Mouse (Mus musculus) bone marrow macrophage, adult 2 months (primary cell): ENCODE data around the gene Afmid. TPM values are rescaled to one million over a fixed set of nuclear protein-coding genes. Genes with fewer than 3 reads are reported as not detected.

Source experiments
- H3K27ac ChIP-seq: 2 replicates; pipeline ENCODE4 v1.5.1; 2012; ENCODE audit warnings: low read depth, low read length; ENCODE audit not compliant: insufficient read depth
- H3K4me1 ChIP-seq: 2 replicates; pipeline ENCODE4 v1.6.1; 2012; ENCODE audit warnings: low read length; ENCODE audit not compliant: control insufficient read depth, insufficient read depth
- H3K4me3 ChIP-seq: 2 replicates; pipeline ENCODE4 v1.5.1; 2012; ENCODE audit warnings: mild to moderate bottlenecking, low read length, moderate library complexity; ENCODE audit not compliant: insufficient read depth
- CTCF ChIP-seq: IDR thresholded peaks from 2 replicates; pipeline ENCODE4 v1.5.1; 2012; ENCODE audit warnings: low read depth, mild to moderate bottlenecking, low read length, moderate library complexity
- POLR2A ChIP-seq: IDR thresholded peaks from 2 replicates; pipeline ENCODE4 v1.6.1; 2012; ENCODE audit warnings: mild to moderate bottlenecking, low read depth, low read length, borderline replicate concordance
- polyA plus RNA-seq: library from polyadenylated mRNA; stranded (reverse); fragments of >200 nt; gene quantifications from 2 replicates; pipeline ENCODE4 v1.2.4, GENCODE M21; 2012; ENCODE audit not compliant: missing spikeins, insufficient read depth, insufficient read length

The Afmid gene
- polyA plus RNA-seq = 3.5 and 9.9 TPM in 2 replicates

DNA sequence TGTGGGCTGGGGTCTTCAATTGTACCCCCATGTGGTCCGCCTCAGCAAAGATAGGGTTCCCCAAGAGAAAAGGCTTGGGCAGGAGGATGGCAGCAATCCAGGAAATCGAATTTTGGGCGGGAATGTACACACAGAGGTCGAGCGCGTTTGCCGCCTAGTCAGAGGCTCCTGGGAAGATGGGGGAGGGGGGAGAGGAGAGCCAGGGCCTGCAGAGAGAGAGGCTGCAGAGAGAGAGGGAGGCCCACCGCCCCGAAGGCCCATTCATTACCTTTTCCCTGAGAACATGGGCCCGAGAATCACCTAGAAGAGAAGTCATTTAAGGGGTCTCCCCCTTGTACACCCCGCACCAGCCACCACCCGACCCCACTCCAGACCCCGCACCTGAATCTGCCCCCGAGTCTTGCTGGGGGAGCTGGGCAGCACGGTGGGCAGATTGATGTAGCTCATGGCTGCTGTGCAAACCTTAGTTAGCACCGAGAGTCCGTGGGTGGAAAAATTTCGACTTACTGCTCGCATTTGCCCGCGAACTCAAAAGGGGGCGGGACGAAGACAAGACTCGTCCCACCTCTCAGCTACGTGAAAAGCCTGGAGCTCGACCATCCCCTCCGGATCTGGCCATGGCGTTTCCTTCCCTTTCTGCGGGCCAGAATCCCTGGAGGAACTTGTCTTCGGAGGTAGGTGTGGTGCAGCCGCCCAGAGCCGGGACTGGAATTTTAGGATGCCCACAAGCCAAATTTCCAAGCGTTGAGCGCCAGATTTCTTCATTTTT, at the start of gene Afmid, which contains the start of gene Tk1:
Gene Afmid (plus strand): TSS at position 592 of the 769 bp plus-strand sequence.
Gene Tk1 (minus strand): TSS at position 760 of the 769 bp plus-strand sequence.
- Histone ChIP-seq H3K4me3 (peak within 1 kb of the TSS; percentile 58), H3K4me1 (peaks cover 54% of the 10 kb centered on the region), H3K27ac (peak within 1 kb of the TSS; percentile 82)
- no peak for TF ChIP-seq CTCF
- TF ChIP-seq POLR2A = no peak

DNA sequence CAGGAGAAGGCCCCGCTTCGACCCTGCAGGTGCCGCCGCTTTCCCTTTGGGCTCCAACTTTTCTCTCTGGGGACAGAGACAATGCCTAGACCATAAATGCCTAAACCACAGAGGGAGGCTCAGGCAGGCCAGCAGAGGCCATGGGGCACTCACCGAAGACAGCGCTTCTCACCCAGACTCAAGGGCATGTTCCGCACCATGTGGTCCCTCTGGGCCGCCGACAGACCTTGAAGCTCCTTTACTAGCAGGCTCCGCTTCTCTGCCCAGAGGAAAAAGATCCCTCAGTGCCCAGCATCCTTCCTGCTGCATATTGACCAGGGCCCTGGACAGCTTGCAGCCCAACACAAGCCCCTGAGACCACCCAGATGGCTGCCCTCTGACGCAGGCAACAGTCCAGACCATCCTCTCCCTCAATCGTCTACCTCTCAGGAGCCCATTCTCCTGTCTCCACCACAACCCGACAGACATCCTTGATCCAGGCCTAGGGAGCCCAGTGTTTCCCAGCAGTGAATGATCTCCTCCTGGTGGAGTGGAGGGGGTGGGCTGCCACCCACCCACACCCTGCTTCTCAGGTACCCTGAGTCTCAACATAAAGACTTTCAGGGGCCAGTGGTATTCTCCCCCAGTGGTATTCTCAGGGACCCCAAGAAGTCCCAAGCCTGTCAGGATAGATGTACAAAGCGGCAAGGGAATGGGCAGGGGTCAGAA, 49.5 kb upstream of the Afmid start:
- H3K4me3 ChIP-seq = no peak overlapping the region
- peaks cover 22% of the 10 kb centered on the region for H3K4me1 ChIP-seq
- H3K27ac ChIP-seq = no peak overlapping the region
- TF ChIP-seq POLR2A = no peak
- no peak for TF ChIP-seq CTCF

GRCm38 (mm10) chr11:117777111-117777510, 48.6 kb upstream of the Afmid start:
- TF ChIP-seq POLR2A = no peak
- TF ChIP-seq CTCF = no peak

GRCm38 (mm10) chr11:117778031-117778430, 47.7 kb upstream of the Afmid start:
- H3K27ac ChIP-seq = no peak overlapping the region
- no peak for TF ChIP-seq CTCF
- no peak for TF ChIP-seq POLR2A
- H3K4me1 ChIP-seq = peaks cover 27% of the 10 kb centered on the region
- H3K4me3 ChIP-seq = no peak overlapping the region

More at GRCm38 (mm10) chr11:117777111-117777510, 48.6 kb upstream of the Afmid start:
- no peak overlapping the region for H3K4me3 ChIP-seq
- peaks cover 25% of the 10 kb centered on the region for H3K4me1 ChIP-seq
- H3K27ac ChIP-seq = no peak overlapping the region

DNA sequence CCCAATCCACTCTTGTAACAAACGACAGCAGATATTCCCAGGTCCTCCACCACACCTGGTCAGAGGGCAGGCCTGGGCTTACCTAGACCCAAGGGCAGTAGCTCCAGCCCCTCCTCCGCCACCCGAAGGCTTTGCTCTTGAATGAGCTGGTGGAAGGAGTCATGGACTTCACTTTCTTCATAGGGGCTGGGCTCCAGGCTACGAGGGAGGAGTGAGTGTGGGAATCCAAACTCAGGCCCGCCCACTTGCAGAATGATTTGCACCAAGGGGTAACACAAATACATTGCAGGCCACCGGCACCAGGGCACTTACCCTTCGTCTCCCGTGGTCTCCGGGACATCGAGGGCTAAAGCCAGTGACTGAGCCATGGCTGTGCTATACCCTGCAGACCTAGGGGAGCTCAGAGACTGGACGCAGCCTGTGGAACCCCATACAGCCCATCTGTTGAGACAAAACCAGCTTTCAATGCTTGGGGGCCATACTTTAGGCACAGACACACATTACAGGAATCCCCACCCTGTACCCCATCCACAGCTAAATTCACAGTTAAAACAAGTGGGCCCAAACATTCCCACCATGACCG, 46.8 kb upstream of the Afmid start:
- peaks cover 30% of the 10 kb centered on the region for H3K4me1 ChIP-seq

DNA sequence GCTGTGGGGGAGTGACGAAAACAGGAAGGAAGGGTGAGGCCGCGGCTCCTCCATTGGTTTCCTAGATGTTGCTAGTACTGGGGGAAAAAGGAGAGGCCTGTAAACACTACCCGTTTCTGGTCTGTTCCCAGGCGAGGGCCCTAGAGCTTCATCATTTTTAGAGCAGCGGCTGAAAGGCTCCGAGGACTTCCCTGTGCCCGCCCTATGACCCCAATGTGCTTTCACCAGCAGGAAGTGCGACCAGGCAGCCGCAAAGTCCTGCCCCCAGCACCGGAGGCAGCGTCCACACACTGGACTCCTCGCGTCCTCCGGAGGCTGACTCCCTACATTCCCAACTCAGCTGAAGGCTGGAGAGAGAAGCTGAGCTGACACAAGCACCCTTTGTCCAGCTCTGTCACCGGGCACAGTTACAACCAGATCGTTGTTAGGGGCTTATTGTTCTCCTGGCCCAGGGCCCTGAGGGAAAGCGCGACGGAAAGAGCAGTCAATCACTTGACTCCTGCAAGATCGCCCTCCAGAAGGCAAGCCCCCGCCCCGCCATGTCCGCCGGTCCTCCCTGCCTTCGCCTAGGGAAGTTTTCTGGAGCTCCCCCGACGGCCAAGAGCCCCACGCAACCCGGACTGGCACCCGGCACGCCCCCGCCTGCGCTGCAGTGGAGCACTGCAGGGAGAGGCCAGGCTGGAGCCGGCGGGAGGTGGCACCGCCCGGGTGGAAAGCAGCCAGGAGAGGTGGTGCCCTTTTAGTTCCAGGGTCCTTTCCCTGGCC, 46.1 kb upstream of the Afmid start:
- peak overlapping the region; percentile 75 for H3K4me3 ChIP-seq
- no peak for TF ChIP-seq POLR2A
- no peak for TF ChIP-seq CTCF
- peak overlapping the region; percentile 92 for H3K27ac ChIP-seq
- peaks cover 30% of the 10 kb centered on the region for H3K4me1 ChIP-seq

More for the DNA sequence above, 46.8 kb upstream of the Afmid start:
- Histone ChIP-seq H3K27ac (peak overlapping the region; percentile 92), H3K4me3 (peak overlapping the region; percentile 75)
- TF ChIP-seq CTCF = no peak
- no peak; the same call in 1 of the 2 replicates for TF ChIP-seq POLR2A

DNA sequence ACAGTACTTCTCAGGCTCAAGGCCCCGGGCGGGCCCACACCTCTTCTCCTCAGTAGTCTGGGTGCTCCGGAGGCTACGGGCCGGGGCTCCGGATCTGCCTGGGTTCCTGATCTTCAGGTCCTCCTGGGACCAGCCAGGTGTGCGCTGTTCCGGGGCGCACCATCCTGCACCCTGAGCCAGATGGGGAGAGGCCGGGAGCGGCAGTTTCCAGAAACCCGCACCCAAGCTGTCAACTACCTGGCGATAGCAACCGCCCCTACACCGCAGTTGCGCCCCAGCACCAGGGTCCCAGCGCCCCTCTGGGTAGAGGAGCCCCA, 45.6 kb upstream of the Afmid start:
- TF ChIP-seq POLR2A (no peak), CTCF (no peak)
- Histone ChIP-seq H3K27ac (peak overlapping the region; percentile 92), H3K4me3 (peak overlapping the region; percentile 75), H3K4me1 (peaks cover 30% of the 10 kb centered on the region)

DNA sequence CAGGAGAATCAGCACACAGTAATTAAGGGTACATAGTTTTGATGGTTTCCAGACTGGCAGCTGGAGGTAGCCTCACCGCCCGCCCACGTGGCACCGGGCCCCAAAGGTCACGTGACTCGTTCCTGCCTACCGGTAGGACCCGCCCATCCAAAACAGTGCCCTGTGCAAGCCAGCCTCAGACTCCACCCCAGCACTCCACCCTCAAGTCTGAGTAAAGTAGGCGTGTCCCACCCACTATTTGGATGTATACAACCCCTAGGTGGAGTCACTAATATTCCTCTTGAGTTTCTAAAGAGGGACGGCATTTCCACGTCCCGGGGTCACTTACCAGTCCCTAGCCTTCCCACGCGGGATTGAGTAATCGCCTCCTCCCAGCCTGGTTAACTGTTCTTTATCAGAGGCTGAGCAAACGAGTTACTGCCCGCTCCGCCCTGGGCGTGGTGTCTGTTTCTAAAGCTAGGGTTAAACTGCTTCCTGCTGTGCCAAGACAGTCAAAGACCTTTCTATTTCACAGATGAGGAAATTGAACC, 45.1 kb upstream of the Afmid start:
- peak overlapping the region; percentile 92 for H3K27ac ChIP-seq
- TF ChIP-seq CTCF = no peak
- no peak for TF ChIP-seq POLR2A
- H3K4me3 ChIP-seq = peak overlapping the region; percentile 75
- H3K4me1 ChIP-seq = peaks cover 25% of the 10 kb centered on the region
